Mouse (Mus musculus) layer of hippocampus, postnatal 14 days (tissue): ENCODE data around the gene Rab6b. TPM values are rescaled to one million over a fixed set of nuclear protein-coding genes. Genes with fewer than 3 reads are reported as not detected.
A peak's percentile ranks its signal among the peaks of the same experiment; 100 is the strongest.

Source experiments
- DNase-seq, 2 experiments: peaks; one replicate each; pipeline ENCODE4 v3.0.0; 2021 to 2022; ENCODE audit warnings: low spot score in 2 of 2, mixed read lengths in 1 of 2
- total RNA-seq, 2 experiments: library from RNA; stranded (reverse); gene quantifications; 2 replicates each; pipeline ENCODE4 v1.2.3; 2021

Rab6b gene
- total RNA-seq, 2 experiments from 2014 or later = 560 to 568 TPM

GRCm38 (mm10) chr9:103188416-103188815 is 76.8 kb downstream of the Rab6b start:
- DNase-seq = no peak

GRCm38 (mm10) chr9:103201561-103202260 is 90.1 kb downstream of the Rab6b start, which contains the start of gene Srprb:
Gene Srprb (minus strand): TSS chr9:103202137.
- DNase-seq = peak; percentile 89 to 96

- no peak for DNase-seq
Measured at GRCm38 (mm10) chr9:103205786-103206185, 94.2 kb downstream of the Rab6b start.

- peak; percentile 51 to 62 for DNase-seq
Measured at GRCm38 (mm10) chr9:103207846-103208245, 96.3 kb downstream of the Rab6b start.

- no peak for DNase-seq
Measured at GRCm38 (mm10) chr9:103208802-103209423, 97.3 kb downstream of the Rab6b start.

- no peak for DNase-seq
Measured at GRCm38 (mm10) chr9:103212654-103213420, 101.2 kb downstream of the Rab6b start.

- DNase-seq = no peak
Measured at GRCm38 (mm10) chr9:103213631-103214030, 102.0 kb downstream of the Rab6b start.

- no peak for DNase-seq
Measured at GRCm38 (mm10) chr9:103214281-103214680, 102.7 kb downstream of the Rab6b start.

- DNase-seq = no peak
Measured at GRCm38 (mm10) chr9:103224721-103225120, 113.1 kb downstream of the Rab6b start.

GRCm38 (mm10) chr9:103225464-103225863 is 113.9 kb downstream of the Rab6b start:
- no peak for DNase-seq

- no peak for DNase-seq
Measured at GRCm38 (mm10) chr9:103226806-103227205, 115.2 kb downstream of the Rab6b start.

GRCm38 (mm10) chr9:103227760-103228159 is 116.2 kb downstream of the Rab6b start:
- no peak for DNase-seq

- DNase-seq = no peak
Measured at GRCm38 (mm10) chr9:103228370-103229003, 116.9 kb downstream of the Rab6b start.

- no peak for DNase-seq
Measured at GRCm38 (mm10) chr9:103229037-103229867, 117.7 kb downstream of the Rab6b start.

- peak; percentile 26 to 36 for DNase-seq
Measured at GRCm38 (mm10) chr9:103230151-103230951, 118.8 kb downstream of the Rab6b start, which contains the start of the genes Gm20425 and Trf. Gene Gm20425 (minus strand): TSS chr9:103230307. Gene Trf (minus strand): TSS chr9:103230444.

GRCm38 (mm10) chr9:103232232-103233005 is 120.8 kb downstream of the Rab6b start:
- DNase-seq = no peak

- DNase-seq = no peak
Measured at GRCm38 (mm10) chr9:103233006-103233395, 121.4 kb downstream of the Rab6b start.

GRCm38 (mm10) chr9:103234059-103234458 is 122.5 kb downstream of the Rab6b start:
- no peak for DNase-seq
